Mouse (Mus musculus) Muller cell, postnatal 12 days (primary cell): ENCODE results near the gene Rnf115.
A peak's percentile ranks its signal among the peaks of the same experiment; 100 is the strongest.

ENCODE experiments used
- DNase-seq: peaks from one replicate; pipeline ENCODE4 v3.0.0-alpha.2; 2015; ENCODE audit errors: inconsistent ontology term

Gene Rnf115

DNA sequence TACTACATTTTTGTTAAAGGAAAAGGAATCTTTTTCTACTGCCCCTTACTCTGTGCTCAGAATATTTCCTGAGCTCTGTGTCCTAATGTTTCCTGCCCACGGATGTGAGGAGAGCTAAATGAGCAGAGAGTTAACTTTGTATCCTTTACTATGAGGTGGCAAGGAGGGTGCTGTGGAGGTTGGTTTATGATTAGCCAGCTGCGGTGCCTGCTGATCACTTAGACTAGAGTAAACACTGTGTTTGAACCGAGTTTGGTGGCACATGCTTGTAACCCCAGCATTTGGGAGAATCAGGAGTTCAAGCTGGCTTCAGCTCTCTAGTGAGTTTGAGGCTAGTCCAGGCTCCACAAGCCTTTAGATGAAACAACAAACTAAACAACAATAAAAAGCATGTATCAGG, 49.7 kb downstream of the Rnf115 start:
- no peak for DNase-seq

DNA sequence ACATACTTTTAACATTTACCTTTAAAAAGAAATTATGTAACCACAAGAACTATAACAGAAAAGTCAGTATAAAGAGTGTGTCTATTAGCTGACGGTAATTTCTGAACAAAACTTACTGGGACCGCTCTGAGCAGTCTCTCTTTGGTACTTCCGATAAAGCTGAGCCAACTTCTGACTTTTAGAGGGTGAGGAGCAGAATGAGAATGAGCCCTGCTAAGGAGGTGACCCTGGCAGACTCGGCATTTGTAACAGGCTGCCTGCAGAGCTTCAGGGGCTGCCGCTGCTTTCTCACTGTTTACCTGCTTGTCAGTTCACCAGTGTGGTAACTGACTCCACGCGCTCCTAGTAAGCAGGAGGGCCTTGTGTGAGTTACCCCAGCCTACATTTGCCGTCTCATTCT, 54.8 kb downstream of the Rnf115 start:
- no peak for DNase-seq

DNA sequence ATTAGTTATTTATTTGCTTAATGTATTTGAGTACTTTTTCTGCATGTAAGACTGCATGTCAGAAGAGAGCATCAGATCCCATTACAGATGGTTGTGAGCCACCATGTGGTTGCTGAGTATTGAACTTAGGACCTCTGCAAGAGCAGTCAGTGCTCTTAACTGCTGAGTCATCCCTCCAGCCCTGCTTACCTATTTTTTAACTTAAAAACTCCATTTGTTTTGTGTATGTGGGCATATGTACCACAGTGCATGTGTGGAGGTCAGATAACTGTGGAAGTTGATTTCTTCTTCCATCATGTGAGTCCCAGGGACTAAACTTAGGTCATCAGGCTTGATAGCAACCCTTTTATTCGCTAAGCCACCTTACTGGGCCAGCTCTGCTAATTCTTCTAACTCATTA, 60.3 kb downstream of the Rnf115 start:
- DNase-seq: no peak

DNA sequence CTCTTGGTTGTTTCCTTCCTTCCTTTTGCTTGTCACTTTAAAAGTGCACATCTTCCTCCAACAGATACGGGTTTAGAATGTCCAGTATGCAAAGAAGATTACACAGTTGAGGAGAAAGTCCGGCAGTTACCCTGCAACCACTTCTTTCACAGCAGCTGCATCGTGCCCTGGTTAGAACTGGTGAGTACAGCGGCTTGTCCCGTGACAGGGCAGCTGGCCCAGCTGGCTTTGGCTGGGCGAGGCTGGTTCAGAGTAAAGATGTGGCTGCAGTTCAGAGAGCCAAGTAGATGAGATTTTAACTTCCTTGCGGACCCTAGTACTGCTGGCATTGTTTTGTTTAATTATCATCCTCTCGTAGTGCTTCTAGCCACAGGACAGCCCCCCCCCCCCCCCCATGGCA, 61.0 kb downstream of the Rnf115 start:
- no peak for DNase-seq

DNA sequence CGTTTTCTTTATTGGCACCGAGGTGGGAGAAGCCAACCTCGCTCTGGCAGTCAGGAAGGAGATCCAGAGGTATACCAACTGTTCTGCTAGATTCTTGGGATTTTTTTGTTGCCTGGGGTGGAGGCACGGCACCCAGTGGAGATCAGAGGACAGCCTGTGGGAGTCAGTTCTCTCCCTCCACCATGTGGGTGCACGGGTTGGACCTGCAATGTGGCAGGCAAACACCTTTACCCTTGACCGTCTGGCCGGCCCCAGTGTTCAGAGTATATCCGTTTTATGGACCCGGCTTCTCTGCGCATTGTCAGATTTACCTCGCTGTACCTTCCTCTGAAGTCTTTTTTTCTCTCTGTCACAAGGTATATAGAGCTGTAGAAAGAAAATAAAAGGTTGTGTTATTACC, 72.8 kb downstream of the Rnf115 start:
- DNase-seq: no peak

DNA sequence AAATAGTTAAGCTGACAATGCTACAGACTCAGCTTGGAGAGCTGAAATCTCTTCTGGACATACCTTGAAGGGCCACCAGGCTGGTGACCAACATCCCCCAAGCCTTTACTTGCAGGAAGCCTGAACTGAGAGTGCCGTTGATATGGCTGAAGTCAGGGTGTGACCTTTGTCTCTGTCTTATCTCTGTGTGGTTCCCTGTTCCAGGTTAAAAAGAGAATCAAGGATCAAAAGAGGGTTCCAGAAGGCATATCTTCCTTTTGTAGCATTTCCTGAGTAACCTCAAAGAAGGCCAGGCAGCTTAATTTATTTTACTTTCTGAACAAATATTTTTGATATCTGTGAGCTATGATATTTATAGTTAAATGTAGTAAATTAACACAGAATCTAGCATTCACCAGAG, 74.8 kb downstream of the Rnf115 start:
- no peak for DNase-seq

DNA sequence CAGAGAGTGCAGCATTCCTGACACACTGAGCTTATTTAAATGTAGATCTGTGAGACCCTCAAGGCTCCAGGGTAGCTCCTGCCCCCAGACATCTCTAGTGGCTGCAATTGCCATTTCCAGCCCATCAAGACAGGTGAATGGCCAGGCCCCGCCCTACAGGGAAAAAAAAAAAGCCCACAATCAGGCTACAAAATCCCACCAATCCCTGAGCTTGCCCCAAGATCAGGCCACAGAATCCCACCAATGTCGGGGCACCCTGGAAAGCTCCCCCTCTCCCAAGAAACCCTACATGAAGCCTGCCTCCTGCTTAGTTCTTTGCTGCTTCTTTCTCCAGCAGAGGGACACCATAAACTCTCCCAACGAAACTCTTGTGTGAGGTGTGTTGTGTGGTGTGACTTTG, 80.7 kb downstream of the Rnf115 start:
- no peak for DNase-seq

DNA sequence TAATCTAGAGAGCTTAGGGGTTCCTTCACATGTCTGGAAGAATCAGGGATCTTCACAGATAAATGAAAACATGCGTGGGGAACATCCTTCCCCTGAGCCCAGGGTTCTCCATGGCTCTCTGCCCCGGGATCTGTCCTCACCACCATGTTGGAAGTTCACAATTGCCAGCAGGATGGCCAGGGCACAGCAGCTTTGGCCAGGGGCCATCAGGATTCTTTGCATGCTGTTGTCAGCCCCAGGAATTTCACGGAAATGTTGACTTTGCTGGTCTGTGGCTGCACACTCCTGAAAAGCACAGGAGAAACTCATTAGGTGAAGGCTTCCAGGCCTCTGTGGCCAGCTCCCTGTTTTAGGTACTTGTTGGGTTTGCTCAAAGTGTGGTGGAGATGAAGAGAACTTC, 81.2 kb downstream of the Rnf115 start:
- peak; percentile 69 for DNase-seq

DNA sequence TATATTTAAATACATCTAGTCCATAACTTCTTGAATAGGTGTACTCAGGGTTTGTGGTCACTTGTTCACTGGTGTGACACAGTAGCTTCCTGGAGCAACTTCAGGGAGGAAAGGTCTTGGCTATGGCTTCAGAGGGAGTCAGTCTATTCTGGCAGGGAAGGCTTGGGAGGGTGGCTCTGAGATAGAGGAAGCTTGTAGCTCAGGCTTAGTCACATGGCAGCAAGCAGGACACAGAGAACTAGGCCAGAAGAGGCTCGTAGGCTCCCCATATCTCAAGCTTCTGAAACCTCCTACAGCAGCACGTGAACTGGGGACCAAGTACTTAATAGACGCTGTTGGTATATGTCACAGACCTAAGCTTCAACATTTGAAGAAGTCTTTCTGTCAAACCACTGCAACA, 83.8 kb downstream of the Rnf115 start:
- DNase-seq: no peak

DNA sequence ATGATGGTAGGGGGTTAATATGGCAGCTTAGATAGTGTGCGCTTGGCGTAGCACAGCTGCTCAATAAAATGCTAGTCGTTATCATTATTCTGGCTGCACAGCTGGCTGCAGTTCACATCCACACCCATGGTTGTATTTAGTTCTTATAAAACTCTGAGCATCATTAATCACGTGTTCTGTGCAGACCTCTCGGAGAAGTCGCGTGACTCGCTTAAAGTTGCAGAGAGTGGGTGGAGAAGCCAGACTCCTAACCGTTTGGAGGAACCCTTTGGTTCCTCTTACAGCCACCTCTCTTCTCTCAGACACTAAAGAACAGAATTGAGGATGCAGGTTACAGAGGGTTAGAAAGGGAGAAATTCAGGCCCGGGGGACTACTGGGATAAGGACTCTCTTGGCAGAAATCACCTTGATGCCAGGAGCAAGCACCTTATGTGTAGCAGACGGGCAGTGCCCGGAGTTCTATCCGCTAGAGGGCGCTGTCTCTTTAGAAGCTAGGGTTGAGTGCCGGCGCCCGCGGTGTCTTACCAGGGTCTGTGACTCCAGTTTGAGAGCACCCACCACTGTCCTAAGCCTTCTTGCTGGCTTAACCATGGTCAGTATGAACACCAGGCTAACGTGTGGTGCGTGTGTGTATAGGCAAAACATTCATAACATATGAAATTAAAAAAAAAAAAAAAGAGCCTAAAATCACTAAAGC, 85.1 kb downstream of the Rnf115 start:
- no peak for DNase-seq

DNA sequence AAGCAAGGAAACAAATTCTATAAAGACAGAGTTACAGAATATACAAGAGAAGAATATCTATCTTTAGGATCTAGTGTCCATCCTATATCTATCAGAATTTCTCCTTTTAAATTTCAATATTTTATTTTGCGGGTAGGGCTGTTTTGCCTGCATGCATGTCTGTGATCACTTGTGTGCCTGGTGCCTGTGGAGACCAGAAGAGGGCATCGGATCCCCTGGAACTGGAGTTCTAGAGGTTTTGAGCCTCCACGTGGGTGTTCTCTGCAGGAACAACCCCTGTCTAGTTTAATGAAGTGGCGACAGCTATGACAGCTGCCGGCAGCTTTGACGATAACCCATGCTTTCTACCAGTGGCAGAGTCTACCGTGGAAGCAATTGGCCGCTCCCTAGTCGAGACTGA, 85.6 kb downstream of the Rnf115 start:
- peak; percentile 56 for DNase-seq

DNA sequence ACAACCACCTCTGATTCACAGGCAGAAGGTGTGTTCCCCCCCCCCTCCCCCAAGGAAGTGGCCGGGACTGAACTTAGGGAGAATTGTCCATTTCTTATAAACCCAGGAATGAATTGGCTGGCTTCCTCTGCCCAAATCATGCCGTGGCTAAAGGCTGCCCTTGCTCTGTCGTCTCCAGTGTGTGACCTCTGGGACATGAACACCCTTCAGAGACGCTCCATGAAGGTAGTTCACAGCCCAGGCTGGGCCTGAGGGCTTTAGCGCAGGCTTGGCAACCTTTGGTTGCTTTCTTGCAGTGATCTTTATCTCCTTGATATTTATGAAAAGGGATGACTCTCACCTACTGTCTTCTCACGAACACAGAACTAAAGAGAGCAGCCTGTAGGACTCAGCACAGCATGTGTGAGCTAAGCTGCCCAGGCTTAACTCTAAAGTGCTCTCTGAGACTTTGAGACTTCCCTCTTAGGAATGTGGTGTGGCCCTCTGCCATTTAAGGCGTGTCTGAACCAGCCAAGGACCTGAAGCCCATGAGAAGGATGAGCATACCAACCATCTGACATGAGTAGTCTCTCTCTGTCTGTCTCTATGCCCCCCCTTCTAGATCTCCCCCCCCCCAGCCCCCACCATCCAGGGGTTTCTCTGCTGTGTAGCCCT, 86.3 kb downstream of the Rnf115 start:
- peak; percentile 8 for DNase-seq

DNA sequence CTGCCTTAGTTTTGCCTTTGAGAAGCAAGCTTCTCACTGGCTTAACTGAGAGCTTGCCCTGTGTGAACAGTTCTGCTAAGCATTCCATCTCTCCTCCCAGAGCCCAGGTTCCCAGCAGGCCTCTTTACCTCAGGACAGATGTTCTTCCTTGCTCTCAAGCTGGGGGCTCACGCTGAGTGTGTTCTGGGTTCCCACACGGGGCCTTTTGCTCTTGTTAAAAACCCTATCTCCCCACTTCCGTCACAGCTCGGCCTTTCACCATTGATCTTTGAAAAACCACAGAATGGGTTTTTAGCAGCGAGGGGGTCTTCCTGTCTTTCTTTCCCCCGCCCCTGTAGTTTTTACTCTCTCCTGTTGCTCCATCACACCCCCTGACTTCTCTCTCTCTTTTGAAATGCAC, 86.9 kb downstream of the Rnf115 start:
- no peak for DNase-seq

DNA sequence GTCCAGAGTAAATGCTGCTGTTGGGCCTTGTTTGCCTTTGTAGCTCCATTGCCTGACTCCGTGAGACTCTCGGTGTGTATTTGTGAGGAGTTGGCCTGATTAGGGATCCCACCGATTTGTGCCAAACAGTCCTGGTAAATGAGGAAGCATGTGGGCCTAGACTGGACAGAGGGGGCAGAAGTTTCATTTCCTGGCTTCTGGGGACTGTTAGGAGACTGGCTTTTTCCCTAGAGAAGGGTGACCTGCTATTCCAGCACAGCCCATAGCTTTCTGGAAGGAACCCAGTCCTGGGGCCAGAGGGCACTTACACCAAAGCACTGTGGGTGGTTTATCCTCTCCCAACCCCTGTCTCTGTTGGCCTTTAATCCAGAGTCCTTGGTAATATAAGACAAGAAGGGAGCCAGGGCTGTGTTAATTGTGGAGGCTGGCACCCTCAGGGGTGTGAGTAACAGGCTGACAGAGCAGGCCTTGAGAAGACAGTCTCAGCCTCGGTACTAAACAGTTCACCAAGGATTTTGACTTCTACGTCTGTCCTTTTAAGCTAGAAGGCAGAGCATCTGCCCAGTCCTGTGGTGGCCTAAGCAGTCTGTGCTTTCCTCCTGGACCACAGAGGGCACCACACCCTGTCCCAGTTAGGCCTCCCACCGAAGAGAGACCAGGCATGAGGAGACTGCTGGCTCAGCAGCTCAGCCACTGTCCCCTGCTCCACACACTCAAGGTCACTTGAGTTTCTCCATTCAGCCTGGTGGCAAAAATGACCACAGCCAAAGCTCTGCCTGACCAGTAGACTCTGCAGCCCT, 92.9 kb downstream of the Rnf115 start:
- no peak for DNase-seq

DNA sequence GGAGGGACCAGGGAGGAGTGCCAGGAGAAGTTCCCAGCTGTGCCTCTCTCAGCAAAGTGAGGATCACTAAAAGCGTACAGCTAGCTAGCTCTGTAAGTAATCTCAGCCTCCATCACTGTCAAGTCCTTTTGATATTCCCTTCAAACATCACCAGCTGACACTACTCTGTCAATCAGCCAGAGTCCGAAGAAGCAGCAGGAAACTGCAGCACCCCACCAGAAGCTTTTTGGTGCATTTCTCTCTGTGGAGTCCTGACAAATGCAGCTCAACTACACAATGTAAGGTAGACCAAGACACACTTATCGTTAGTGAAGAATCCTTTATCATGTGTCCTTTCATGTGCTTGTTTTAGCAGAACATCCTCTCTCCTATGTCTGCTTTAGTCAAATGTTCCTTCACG, 94.1 kb downstream of the Rnf115 start:
- DNase-seq: no peak

DNA sequence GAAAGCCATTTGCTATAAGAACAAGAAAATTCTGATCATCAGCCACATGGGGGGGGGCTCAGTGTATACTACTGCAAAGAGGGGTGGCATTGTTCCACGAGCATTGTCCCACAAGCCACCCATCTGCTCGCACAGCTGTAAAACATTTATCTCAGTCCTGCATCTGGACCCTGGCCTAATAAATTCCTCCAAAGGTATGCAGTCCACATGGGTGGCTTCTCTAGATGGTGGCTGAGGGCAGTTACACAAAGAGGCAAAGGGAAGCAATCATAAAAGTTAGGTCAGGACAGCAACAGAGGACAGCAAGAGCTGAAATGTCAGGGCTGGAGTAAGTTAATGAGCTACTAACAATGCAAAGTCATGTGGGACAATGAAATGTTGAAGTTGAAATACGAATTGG, 96.2 kb downstream of the Rnf115 start:
- no peak for DNase-seq

DNA sequence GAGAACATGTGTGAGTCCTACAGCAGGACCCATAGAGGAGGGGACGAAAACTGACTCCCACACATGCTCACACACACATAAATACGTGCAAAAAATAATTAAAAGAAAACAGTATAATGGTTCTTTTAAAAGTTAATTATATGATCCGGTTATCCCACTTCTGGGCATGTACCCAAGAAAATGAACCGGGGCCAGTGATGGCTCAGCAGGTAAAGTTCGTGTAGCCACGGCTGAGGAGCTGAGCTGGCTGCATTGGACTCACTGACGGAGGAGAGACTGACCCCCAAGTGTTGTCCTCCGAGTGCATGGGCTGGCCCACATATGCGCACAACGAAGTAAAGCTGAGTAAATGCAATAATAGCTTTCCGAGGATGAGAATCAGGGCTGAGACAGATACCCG, 97.2 kb downstream of the Rnf115 start:
- no peak for DNase-seq

DNA sequence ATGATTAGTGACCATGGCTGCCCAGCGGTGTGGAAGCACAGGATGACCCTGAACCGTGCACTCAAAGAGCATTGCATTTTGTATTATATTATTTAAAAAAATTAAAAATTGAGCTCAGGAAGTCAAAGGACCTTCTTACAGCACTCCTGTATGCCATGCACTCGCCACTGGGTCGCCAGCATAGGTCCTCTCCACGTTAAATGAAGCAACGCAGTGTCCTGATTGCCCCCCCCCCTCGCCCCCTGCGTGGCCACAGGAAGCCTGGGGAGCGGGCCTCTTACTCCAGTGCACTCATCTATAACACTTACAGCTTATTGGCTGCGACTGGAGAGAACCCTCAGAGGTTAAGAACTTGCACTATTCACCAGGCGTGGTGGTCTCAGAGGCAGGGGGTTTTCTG, 97.8 kb downstream of the Rnf115 start:
- DNase-seq: no peak

DNA sequence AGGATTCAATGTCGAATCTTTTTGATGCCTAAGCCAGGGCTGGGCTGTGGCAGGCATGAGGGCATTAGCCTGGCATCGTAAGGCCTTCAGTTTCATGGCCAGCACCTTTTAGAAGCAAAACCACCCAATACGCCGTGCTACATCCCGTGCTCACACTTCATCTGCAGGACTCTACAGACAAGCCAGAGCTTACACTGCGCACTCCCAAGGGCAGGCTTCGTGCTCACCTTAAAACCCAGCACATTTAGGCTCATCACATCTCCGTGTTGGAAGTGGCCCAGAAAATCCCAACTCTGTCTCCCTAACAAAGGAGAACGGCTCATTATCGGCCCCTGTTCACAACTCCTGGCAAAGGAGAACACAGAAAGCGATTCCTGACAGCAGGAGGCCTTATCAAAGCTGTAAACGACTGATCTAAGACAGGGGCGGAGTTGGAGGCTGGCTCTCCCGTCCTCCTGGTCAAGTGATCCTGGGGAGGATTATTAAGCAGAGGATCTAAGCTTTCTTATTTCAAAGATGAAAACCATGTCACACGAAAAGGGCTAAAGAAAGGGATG, 100.9 kb downstream of the Rnf115 start:
- no peak for DNase-seq

DNA sequence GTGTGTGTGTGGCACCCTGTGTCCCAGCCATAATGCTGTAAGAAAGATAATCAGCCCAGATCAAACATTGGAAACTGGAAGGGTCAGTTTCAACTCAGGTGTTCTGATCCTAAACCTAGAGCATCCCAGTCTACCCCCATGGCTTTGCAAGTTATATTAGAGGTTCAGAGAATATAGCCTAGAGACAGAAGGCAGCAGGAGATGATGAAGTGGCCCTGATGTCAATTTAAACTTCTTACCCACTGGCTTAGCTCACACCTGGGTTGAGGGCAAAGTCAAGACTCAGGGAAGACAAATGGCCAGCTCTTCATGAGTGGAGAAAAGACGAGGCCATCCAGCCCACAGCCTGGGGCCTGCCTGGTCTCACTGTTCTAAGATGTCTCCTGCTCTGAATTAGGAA, 101.5 kb downstream of the Rnf115 start, which contains the start of the genes Pdzk1 and Cd160:
Pdzk1 (plus strand) TSS at position 301 of the 400 bp plus-strand sequence.
Cd160 (minus strand) TSS at position 368 of the 400 bp plus-strand sequence.
- DNase-seq: no peak

DNA sequence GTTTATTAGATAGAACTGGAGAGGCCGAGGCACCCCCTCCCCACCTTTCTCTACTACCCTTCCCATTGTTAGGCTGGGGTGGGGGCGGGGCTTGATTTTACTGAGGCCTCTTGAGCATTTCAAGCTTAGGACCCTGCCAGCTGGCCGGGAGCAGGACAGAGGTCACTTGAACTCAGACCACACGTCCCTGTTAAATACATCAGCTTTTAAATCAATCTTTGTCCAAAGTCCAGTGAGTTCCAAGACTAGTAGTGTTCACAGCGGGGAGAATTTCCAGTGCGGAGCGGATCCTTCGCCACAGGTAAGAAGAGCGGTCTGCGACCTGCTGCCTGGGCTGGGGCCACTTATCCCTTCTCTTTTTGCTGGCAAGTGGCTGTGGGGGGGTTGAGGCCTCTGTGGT, 102.4 kb downstream of the Rnf115 start:
- DNase-seq: no peak

DNA sequence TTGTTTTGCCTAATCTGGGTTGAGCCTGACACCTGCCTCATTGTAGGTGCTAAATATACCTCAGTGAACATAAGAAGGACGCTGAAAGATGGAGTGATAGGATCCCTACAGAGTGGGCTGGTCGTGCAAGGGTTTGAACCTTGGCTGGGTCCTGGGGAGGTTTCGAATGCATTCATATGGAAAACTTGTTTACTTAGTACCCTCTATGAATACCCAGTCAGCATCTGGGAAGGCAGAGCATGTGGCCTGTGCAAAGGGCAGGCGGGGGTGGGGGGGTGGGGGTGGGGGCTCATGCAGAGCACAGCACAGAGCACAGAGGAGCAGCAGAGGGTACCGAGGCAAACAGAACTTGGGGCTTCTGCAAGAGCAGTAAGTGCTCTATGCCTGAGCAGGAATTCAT, 105.5 kb downstream of the Rnf115 start:
- DNase-seq: no peak
